Mouse (Mus musculus): ENCODE results near the gene Rpain. TPM values are rescaled to one million over a fixed set of nuclear protein-coding genes. Genes with fewer than 3 reads are reported as not detected.
A peak's percentile ranks its signal among the peaks of the same experiment; 100 is the strongest.

The Rpain gene
- polyA plus RNA-seq, 1 experiment from 2014 or later, result 67.0 TPM

- Histone ChIP-seq H3K4me1 (replicated peaks; ENCODE audit: insufficient read depth, low read length) (peaks cover 6% of the 10 kb centered on the region; the same call in 1 of the 2 replicates), H3K27me3 (ENCODE audit: insufficient read depth, low read length) (no peaks in the 10 kb centered on the region), H3K9me3 (replicated peaks; ENCODE audit: low read length) (no peaks in the 10 kb centered on the region), H3K4me2 (ENCODE audit: low read length) (no peak overlapping the region), H3K4me3 (replicated peaks; ENCODE audit: low read depth, low read length) (no peak overlapping the region), H3K36me3 (ENCODE audit: insufficient read depth, low read length) (peaks cover 30% of the 10 kb centered on the region; the same call in 1 of the 2 replicates), H3K27ac (no peak overlapping the region), H3K9ac (ENCODE audit: low read depth, low read length) (no peak overlapping the region)
- WGBS, result 84% methylated on average over 1 of the region's 1 CpGs
- ATAC-seq (replicated peaks; ENCODE audit: low FRiP score, low read depth), result no peak
- no peak for TF ChIP-seq CTCF (IDR thresholded peaks at IDR 0.05; ENCODE audit: low read depth)
- no peak for DNase-seq (ENCODE audit: low spot score)
These were observed 2.6 kb downstream of the Rpain start for GRCm38 (mm10) chr11:70972586-70972985.

GRCm38 (mm10) chr11:70973947-70974346 lies 3.9 kb downstream of the Rpain start:
- DNase-seq (ENCODE audit: low spot score), result peak; percentile 40
- H3K36me3 ChIP-seq (ENCODE audit: insufficient read depth, low read length), result peaks cover 43% of the 10 kb centered on the region
- WGBS, result 68% methylated on average over 4 of the region's 4 CpGs

GRCm38 (mm10) chr11:70975193-70975592 lies 5.2 kb downstream of the Rpain start:
- Histone ChIP-seq H3K4me2 (ENCODE audit: low read length) (no peak overlapping the region), H3K9me3 (replicated peaks; ENCODE audit: low read length) (no peaks in the 10 kb centered on the region), H3K4me3 (replicated peaks; ENCODE audit: low read depth, low read length) (no peak overlapping the region), H3K27me3 (ENCODE audit: insufficient read depth, low read length) (no peaks in the 10 kb centered on the region), H3K36me3 (ENCODE audit: insufficient read depth, low read length) (peaks cover 50% of the 10 kb centered on the region), H3K27ac (no peak overlapping the region), H3K4me1 (replicated peaks; ENCODE audit: insufficient read depth, low read length) (0 out of 2 replicates have a peak, but pooled peaks cover 6% of the 10 kb centered on the region), H3K9ac (ENCODE audit: low read depth, low read length) (no peak overlapping the region)
- 87% methylated on average over 2 of the region's 2 CpGs for WGBS
- no peak for ATAC-seq (replicated peaks; ENCODE audit: low FRiP score, low read depth)
- DNase-seq (ENCODE audit: low spot score), result no peak
- TF ChIP-seq CTCF (IDR thresholded peaks at IDR 0.05; ENCODE audit: low read depth), result no peak

More at GRCm38 (mm10) chr11:70973947-70974346, 3.9 kb downstream of the Rpain start:
- peak; percentile 58; the same call in 1 of the 2 replicates for TF ChIP-seq CTCF (IDR thresholded peaks at IDR 0.05; ENCODE audit: low read depth)
- no peak overlapping the region for H3K4me3 ChIP-seq (replicated peaks; ENCODE audit: low read depth, low read length)
- ATAC-seq (replicated peaks; ENCODE audit: low FRiP score, low read depth), result no peak
- H3K4me1 ChIP-seq (replicated peaks; ENCODE audit: insufficient read depth, low read length), result 0 out of 2 replicates have a peak, but pooled peaks cover 6% of the 10 kb centered on the region
- no peak overlapping the region for H3K27ac ChIP-seq
- no peaks in the 10 kb centered on the region for H3K27me3 ChIP-seq (ENCODE audit: insufficient read depth, low read length)
- no peak overlapping the region for H3K4me2 ChIP-seq (ENCODE audit: low read length)
- H3K9ac ChIP-seq (ENCODE audit: low read depth, low read length), result no peak overlapping the region
- no peaks in the 10 kb centered on the region for H3K9me3 ChIP-seq (replicated peaks; ENCODE audit: low read length)

GRCm38 (mm10) chr11:70977293-70977692 lies 7.3 kb downstream of the Rpain start:
- no peaks in the 10 kb centered on the region for H3K27me3 ChIP-seq (ENCODE audit: insufficient read depth, low read length)
- 84% methylated on average over 6 of the region's 6 CpGs for WGBS
- 0 out of 2 replicates have a peak, but pooled peaks cover 7% of the 10 kb centered on the region for H3K4me1 ChIP-seq (replicated peaks; ENCODE audit: insufficient read depth, low read length)
- no peaks in the 10 kb centered on the region for H3K9me3 ChIP-seq (replicated peaks; ENCODE audit: low read length)
- no peak for ATAC-seq (replicated peaks; ENCODE audit: low FRiP score, low read depth)
- no peak overlapping the region for H3K4me2 ChIP-seq (ENCODE audit: low read length)
- TF ChIP-seq CTCF (IDR thresholded peaks at IDR 0.05; ENCODE audit: low read depth), result no peak
- H3K36me3 ChIP-seq (ENCODE audit: insufficient read depth, low read length), result peaks cover 50% of the 10 kb centered on the region
- no peak overlapping the region for H3K27ac ChIP-seq
- H3K4me3 ChIP-seq (replicated peaks; ENCODE audit: low read depth, low read length), result no peak overlapping the region
- H3K9ac ChIP-seq (ENCODE audit: low read depth, low read length), result no peak overlapping the region
- no peak for DNase-seq (ENCODE audit: low spot score)

- Histone ChIP-seq H3K36me3 (ENCODE audit: insufficient read depth, low read length) (peaks cover 36% of the 10 kb centered on the region), H3K4me2 (ENCODE audit: low read length) (no peak overlapping the region), H3K4me1 (replicated peaks; ENCODE audit: insufficient read depth, low read length) (0 out of 2 replicates have a peak, but pooled peaks cover 7% of the 10 kb centered on the region), H3K27me3 (ENCODE audit: insufficient read depth, low read length) (no peaks in the 10 kb centered on the region), H3K27ac (no peak overlapping the region), H3K9me3 (replicated peaks; ENCODE audit: low read length) (no peaks in the 10 kb centered on the region), H3K9ac (ENCODE audit: low read depth, low read length) (no peak overlapping the region), H3K4me3 (replicated peaks; ENCODE audit: low read depth, low read length) (no peak overlapping the region)
- TF ChIP-seq CTCF (IDR thresholded peaks at IDR 0.05; ENCODE audit: low read depth), result no peak
- WGBS, result 93% methylated on average over 6 of the region's 6 CpGs
- DNase-seq (ENCODE audit: low spot score) (no peak), ATAC-seq (replicated peaks; ENCODE audit: low FRiP score, low read depth) (no peak)
These were observed 10.2 kb downstream of the Rpain start for GRCm38 (mm10) chr11:70980232-70980631.

- WGBS, result 89% methylated on average over 14 of the region's 14 CpGs
- Histone ChIP-seq H3K9me3 (replicated peaks; ENCODE audit: low read length) (no peaks in the 10 kb centered on the region), H3K4me1 (replicated peaks; ENCODE audit: insufficient read depth, low read length) (0 out of 2 replicates have a peak, but pooled peaks cover 7% of the 10 kb centered on the region), H3K27me3 (ENCODE audit: insufficient read depth, low read length) (no peaks in the 10 kb centered on the region), H3K9ac (ENCODE audit: low read depth, low read length) (0 out of 2 replicates have a peak overlapping the region, but pooled peaks have one; percentile 5), H3K27ac (no peak overlapping the region), H3K4me2 (ENCODE audit: low read length) (peak overlapping the region; percentile 58), H3K4me3 (replicated peaks; ENCODE audit: low read depth, low read length) (no peak overlapping the region), H3K36me3 (ENCODE audit: insufficient read depth, low read length) (peaks cover 40% of the 10 kb centered on the region)
- no peak for DNase-seq (ENCODE audit: low spot score)
- ATAC-seq (replicated peaks; ENCODE audit: low FRiP score, low read depth), result no peak
- TF ChIP-seq CTCF (IDR thresholded peaks at IDR 0.05; ENCODE audit: low read depth), result no peak
These were observed 10.9 kb downstream of the Rpain start for GRCm38 (mm10) chr11:70980751-70981510.

Measured in kidney, postnatal 0 days (tissue).